Mouse (Mus musculus) kidney, adult 8-10 months (tissue): ENCODE results near the gene Gm49325.

ENCODE experiments used
- DNase-seq, 2 experiments: peaks; one replicate each; pipeline ENCODE4 v3.0.0; 2022

The Gm49325 gene

DNA sequence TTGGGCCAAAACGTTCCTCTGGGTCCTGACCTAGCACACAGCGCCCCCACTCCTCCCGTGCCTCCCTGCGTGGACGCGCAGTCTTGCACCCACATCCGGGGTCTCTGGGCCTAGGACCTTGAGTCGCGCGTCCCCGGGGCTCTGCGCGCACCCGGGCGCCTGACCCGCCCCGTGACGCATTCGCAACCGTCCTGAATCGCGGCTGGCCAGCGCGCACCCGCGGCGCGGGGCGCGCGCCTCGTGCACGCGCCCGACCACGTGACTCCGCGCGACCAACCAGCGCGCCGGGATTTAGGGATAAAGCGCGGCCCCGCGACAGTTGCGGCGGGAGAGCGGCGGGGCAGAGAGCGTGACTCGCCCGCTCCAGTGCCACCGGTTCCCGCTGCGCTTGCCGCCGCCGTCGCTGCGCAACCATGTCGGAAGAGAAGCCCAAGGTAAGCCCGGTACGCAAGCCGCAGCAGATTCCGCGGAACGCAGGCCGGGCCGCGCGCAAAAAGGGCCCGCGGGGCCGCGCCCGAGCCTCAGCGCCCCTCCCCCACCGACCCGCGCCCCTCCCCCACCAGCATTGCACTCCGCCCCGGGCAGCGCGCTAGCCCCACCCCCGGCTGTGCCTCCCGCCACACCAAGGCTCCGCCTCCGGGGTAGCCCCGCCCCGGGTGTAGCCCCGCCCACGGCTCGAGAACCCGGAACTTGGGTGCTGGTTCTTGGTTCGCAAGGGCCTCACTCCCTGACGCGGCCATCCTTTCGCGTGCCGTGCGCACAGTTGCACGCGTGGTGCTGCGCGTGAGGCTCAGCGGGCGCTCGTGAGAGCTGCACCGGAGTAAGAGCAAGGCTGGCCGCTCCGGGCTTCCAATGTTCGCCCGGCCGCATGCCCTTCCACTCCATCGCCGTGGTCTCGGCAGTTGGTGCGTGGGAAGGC lies at the start of gene Gm49325, which contains the start of gene Sumo3:
Gm49325 (plus strand) TSS at position 290 of the 919 bp plus-strand sequence.
Sumo3 (plus strand) TSS at position 190 of the 919 bp plus-strand sequence.
- DNase-seq, result peak; percentile 95 to 98

- DNase-seq, result no peak
These were observed 49.4 kb upstream of the Gm49325 start for GRCm38 (mm10) chr10:77556631-77557030.

- DNase-seq, result peak in 1 of 2 experiments; percentile 38
These were observed 48.4 kb upstream of the Gm49325 start for GRCm38 (mm10) chr10:77557641-77558040.

DNA sequence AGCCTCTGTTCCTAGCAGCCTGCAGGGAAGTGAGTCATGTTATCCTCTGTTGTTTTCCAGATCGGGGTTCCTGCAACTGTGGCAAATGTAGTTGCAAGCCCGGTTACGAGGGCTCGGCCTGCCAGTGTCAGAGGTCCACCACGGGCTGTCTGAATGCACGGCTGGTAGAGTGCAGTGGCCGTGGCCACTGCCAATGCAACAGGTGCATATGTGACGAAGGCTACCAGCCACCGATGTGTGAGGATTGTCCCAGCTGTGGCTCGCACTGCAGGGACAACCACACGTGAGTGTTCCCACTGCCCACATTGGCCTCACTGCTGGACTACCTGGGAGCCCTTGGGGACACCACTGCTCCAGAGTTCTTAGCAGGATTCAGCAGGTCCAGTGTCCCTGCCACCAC lies 45.9 kb upstream of the Gm49325 start:
- DNase-seq, result no peak

GRCm38 (mm10) chr10:77560830-77561229 lies 45.2 kb upstream of the Gm49325 start:
- no peak for DNase-seq

- no peak for DNase-seq
These were observed 44.5 kb upstream of the Gm49325 start for GRCm38 (mm10) chr10:77561508-77561907.

- no peak for DNase-seq
These were observed 41.0 kb upstream of the Gm49325 start for GRCm38 (mm10) chr10:77565005-77565404.

DNA sequence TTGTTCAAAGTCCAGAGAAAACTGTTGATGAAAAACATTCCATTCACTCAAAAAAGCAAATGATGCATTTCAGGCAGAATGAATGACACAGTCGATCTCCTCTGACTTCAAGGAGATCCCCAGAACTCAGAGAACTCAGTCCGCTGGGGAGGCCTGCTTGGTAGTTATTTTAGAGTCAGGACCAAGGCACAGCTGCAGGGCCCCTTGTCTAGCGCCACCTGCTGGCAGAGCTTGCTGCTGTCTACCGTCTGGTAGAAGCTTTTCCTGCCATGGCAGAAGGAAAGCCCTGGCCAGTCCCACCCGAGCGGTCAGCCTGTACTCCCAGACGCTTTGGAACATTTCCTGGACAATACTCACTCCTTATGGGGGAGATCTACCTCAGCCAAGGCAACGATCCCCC lies 39.3 kb upstream of the Gm49325 start:
- peak; percentile 82 to 91 for DNase-seq

DNA sequence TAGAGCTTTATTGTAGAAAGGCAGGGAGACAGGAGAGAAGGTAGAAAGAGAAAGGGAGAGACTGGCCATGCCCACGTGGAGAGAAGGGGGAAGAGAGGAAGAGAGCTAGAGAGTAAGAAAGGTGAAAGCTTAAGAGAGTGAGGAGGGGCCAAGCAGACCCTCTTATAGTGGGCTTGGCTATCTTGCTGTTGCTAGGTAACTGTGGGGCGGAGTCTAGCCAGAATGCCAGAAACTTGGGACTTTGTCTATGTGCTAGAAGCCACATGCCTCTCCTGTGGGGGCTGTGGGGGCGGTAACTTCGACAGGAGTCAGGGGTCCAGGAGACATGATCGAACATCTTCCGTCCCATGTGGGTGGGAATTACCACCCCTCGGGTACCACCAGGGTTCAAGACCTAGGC lies 36.5 kb upstream of the Gm49325 start:
- DNase-seq, result no peak

- peak; percentile 64 to 71 for DNase-seq
These were observed 35.9 kb upstream of the Gm49325 start for GRCm38 (mm10) chr10:77569973-77570658.

GRCm38 (mm10) chr10:77572225-77572624 lies 33.8 kb upstream of the Gm49325 start:
- DNase-seq, result no peak

GRCm38 (mm10) chr10:77573162-77573561 lies 32.8 kb upstream of the Gm49325 start:
- no peak for DNase-seq

DNA sequence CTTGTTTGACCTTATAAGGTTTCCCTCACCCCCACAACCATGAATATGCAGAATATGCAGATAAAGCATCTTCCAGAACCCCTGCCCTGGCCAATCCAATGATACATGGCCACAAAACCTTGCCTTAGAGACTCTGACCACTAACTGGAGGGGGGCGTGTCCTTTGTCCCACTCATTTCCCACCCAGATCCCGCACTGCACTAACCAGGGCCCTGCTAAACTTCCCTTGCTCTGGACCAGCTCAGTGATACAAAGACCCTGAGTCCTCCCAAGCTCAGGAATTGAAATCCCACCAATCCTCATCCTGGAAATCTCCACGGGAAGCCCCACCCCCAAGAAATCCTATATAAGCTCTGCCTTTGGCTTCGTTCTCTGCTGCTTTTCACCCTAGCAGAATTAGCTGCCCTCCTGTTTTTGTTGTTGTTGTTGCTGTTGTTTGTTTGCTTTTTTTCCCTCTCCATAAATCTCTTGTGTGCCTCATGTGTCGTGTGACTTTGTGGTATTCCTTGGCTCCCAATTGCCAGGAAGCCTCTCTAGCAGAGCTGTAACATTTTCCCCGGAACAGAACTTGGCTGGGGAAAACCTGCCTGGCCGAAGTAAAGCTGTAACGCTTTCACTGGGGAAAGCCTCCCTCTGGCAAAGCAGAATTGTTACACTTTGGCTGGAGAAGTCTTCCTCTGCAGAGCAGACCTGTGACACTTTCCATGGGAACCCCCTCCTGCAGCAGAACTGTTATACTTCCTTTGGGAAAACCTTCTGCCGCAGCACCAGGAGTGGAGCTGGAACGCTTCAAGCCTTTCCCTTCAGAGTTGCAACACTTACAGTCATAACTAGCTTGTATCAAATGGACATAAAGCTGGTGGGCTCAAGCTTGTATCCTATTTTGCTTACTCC lies 25.7 kb upstream of the Gm49325 start:
- no peak for DNase-seq

DNA sequence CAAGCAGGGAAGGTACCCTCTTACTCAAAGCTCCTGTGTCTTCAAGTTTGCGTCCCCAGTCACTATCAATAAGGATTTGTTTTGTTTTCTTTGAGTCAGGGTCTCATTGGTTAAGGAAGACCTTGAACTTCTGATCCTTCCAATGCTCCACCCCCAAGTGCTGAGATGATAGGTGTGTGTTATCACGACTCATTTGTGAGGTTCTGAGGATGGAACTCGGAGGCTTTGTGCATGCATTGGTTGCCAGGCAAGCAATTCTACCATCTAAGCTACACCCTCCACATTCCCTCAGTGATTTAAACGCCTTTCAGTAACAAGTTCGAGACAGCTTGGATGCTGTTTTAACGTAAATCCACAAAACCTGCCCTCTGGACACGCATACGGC lies 25.0 kb upstream of the Gm49325 start:
- no peak for DNase-seq

- DNase-seq, result peak; percentile 95 to 96
These were observed 24.4 kb upstream of the Gm49325 start, which contains the start of gene Pttg1ip for GRCm38 (mm10) chr10:77581408-77582284. Gene Pttg1ip (plus strand): TSS chr10:77581720.

DNA sequence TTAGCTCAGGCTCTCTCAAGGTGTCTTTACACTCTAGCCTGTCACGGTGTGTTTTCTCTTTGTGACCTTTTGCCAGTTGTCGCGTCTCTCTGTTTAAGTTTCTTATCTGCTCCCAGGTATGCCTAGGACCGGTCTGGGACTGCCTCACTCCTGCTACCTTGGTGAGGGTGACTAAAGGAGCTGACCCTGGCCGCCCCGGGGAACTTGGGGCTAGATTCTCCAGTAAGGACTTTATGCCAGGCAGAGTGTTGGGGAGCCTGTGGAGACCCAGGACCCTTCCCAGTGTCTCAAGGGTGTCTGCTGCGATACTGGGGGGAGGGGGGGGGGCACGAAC lies 23.7 kb upstream of the Gm49325 start:
- no peak for DNase-seq

DNA sequence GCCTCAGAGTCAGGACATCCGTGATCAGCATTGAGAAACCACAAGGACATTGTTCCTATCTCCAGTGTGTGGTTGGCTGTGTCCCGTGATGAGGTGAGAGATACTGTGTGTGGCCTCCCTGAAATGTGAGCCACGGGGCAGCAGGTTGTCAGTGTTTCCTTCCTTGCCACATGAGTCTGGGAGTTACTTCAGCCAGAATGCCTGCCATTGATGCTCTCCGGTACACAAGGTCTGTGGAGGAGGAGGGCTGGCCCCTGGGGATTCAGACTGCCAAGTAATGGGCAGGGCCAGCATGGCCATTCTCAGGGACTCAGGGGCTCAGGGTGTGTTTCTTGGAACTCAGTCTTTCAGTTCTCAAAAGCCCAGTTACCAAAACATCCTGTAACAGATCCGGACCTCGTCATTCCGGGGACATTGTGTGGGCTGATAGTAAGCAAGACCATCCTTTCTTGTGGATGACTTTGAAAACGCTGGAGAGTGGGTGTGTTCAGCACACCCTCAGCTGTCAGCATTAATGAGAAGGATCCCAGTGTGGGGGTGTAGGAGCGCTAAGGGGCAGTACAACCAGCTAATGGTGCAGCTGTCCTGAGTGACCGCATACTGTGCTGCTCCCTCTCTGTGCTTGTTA lies 22.1 kb upstream of the Gm49325 start:
- peak; percentile 40 to 41 for DNase-seq

DNA sequence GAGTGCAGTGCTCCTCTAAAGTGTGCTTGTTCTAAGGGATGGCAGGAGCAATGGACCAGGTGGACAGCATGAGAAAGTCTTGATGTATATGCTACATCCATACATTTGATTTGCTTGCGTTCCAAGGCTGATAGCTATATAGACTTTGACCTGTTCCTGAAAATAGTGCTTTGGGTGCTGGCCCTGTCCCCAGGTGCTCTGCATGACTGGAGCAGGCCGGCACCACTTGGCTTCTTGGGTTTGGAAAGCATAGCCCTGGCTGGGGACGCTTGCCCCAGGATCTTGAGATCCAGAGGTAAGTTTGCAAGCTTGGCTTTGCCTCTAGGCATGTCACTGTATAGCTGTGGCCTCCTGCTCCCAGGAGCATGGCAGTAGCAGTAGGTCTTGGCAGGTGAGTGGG lies 19.4 kb upstream of the Gm49325 start:
- no peak for DNase-seq

DNA sequence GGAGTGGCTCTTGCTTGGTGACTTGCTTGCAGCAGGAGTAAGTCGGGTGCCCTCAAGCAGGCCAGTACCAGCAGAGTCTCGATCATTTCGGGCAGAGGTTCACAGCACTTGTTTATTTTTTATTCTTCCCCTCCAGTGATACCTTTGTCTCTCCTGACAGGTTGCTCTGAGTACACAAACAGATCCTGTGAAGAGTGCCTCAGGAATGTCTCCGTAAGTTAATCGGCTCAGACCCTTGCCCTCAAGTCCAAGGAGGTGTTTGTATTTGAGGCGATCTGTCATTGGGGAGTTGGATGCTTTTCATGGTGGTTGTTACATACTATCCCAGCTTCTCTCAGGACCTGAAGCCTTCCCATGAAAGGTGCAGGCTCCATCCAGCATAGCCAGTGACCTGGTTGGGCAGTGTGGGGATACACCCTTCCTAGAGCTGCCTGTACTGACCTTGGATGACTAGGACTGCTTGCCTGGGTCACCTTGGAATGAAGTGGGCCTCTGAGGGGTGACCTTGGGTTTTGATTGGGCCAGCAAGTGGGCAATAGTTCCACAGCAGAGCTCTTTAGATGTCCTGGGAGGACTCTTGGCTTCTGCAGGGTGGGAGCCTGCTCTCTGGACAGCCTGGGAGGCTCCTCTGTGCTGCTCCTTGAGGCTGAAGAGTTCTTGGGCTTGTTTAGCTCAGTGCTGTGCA lies 18.8 kb upstream of the Gm49325 start:
- peak; percentile 41 to 69 for DNase-seq

DNA sequence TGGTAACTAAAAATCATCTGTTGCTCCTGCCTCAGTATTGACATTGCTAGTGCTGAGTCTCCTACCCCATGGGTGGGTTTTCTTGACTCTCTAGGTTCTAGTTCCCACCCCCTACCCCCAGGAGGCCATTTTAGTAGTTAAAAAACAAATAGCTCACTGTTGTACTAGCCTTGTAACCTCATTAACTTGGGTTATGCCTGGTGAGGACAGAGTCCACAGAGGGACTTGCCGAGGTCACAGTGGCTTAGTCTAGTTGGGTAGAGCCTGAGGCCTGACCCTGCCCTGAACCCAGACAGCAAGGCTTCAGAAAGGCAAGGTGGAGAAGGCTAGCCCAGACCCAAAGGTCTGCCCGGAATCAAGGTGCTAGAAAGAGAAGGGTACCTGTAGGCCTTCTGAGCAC lies 18.0 kb upstream of the Gm49325 start:
- DNase-seq, result peak; percentile 59 to 65

DNA sequence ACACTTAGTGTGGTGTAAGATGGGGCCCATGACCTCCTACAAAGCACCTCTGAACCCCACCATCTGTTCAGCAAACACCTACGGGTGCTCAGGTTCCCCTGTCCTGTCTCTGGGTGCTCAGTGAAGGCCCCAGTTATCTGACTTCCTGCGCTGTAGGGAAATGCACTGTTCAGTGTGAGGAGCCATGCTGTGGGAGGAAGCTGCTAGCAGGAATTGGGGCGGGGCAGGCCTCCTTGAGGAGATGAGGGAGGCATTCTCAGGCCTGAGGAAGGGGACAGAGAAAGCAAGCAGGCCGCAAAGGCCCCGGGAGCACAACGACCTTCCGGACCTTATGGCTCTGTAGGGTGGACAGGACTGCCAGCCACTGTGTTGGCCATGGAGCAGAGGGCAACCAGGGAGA lies 16.9 kb upstream of the Gm49325 start:
- DNase-seq, result no peak
